Mouse (Mus musculus): Measurements from ENCODE around the gene Rrm2.
"Not testable (repeated sequence)": the region's sequence is repeated elsewhere in the genome, so short reads cannot be mapped to it uniquely, and the experiment has no call there.

Rrm2 gene

DNA sequence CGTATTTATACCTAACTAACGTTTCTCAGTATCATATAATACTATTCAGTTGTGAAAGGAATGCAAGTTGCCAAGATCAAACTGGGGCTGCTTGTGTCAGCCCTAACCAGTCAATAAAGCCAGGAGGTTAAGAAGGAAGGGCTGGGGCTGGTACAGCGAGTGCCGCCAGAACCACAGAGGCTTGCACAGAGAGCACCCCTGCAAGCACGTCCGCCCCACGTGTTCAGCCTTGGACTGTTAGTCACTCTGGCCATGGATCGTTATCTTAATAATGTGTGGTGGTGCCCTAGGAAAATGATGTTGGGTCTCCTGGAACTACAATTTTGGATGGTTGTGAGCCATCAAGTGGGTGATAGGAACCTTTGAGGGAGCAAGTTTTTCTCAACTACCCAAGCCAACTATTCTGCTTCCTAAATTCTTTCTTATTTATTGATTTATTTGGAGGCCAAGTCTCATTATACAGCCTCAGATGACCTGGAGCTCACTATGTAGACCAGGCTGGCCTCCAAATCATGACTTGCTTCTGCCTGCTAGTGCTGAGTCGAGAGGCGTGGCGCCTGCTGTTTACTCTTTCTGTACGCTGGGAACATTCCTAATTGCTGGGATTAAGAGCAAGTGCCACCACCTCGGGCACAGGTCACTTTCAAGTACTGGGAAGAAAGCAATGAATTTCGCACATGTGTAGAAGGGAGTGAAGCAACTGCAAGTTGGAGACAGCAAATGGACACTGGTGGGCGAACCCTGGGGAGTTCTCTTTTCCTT is 2.4 kb upstream of the Rrm2 start:
- DNase-seq, result no peak

- DNase-seq, result no peak
Observed at GRCm38 (mm10) chr12:24706764-24707479, 1.1 kb upstream of the Rrm2 start.

GRCm38 (mm10) chr12:24707480-24707802 is 600 bp upstream of the Rrm2 start:
- no peak for DNase-seq

DNA sequence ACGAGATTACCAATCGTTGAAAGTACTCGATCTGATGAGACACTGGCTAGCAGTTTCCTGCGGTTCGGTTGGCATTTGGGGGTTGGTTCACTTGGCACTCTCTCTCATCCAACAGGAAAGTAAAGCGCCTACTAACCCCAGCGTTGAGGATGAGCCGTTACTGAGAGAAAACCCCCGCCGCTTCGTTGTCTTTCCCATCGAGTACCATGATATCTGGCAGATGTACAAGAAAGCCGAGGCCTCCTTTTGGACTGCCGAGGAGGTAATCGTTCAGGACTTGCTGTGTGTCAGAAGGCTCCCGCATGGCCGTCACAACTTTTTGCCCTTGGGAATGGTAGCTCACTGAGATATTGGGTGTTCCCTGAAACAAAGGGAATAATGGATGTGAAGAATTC is 780 bp downstream of the Rrm2 start:
- DNase-seq, result no peak

- DNase-seq, result no peak
Observed at GRCm38 (mm10) chr12:24709409-24709808, 1.4 kb downstream of the Rrm2 start.

GRCm38 (mm10) chr12:24709831-24710508 is 1.9 kb downstream of the Rrm2 start:
- peak; percentile 61 for DNase-seq

- no peak for DNase-seq
Observed at GRCm38 (mm10) chr12:24710672-24711071, 2.6 kb downstream of the Rrm2 start.

GRCm38 (mm10) chr12:24712396-24712795 is 4.4 kb downstream of the Rrm2 start:
- no peak for DNase-seq

GRCm38 (mm10) chr12:24714579-24715255 is 6.7 kb downstream of the Rrm2 start:
- no peak for DNase-seq

GRCm38 (mm10) chr12:24715268-24715896 is 7.3 kb downstream of the Rrm2 start:
- no peak for DNase-seq

- DNase-seq, result peak; percentile 29
Observed at GRCm38 (mm10) chr12:24716721-24717301, 8.8 kb downstream of the Rrm2 start.

DNA sequence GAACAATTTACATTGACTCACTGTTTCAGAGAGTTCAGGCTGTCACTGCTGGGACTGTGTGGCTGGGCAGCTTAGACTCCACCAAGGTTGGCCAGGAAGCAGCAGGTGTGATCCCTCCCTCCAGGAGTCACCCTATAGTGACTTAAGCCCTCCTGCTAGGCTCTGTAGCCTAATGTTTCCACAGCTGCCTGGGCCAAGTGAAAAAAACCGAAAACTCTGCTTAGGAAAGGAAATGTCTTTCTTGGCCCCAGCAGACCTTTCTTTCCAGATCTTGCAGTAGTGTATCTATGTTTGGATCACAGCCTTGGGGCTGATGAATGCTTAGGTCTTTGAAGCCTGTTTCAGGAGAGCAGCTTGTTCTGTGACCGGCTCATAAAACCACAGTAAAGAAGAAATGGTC is 15.4 kb downstream of the Rrm2 start:
- DNase-seq, result no peak

GRCm38 (mm10) chr12:24723859-24724258 is 15.8 kb downstream of the Rrm2 start:
- DNase-seq, result no peak

- DNase-seq, result no peak
Observed at GRCm38 (mm10) chr12:24724369-24724768, 16.3 kb downstream of the Rrm2 start.

DNA sequence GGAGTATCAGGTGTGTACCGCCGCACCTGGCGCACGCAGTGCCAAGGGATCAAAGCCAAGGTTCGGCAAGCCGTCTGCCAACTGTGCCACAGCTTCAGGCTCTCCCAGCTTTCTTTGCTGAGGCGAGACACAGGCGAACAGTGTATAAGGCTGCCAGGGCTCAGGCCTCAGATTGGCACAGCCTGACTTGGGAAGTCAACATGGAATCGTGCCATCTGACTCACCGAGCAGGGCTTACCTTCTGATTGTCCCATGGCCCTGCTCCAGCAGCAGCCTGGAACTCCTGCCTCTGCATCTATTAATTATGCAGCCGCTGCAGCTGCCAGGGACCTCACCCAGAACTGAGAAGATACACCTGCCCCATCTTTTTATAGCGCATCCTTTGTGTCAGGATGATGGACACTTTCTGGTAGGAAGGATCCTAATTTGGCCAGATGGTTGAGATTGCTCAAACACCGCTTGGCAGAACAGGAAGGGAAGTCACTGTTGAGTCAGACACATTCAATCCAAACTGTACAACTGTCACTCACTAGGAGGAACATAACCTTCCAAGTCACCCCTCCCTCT is 26.9 kb downstream of the Rrm2 start:
- peak; percentile 8 for DNase-seq

DNA sequence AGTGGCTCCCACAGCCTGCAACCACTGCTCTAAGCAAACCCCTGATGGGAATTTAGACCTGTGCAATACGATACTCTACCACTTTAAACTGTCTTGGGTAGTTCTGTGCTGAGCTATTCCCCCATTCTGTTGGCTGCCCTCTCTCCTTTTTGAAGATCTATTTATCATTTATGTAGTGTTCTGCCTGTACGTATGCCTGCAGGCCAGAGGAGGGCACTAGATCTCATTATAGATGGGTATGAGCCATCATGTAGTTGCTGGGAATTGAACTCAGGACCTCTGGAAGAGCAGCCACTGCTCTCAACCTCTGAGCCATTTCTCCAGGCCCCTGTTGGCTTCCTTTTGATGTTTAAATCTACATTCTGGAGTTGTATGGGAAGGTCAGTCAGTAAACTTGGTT is 28.9 kb downstream of the Rrm2 start:
- no peak for DNase-seq

DNA sequence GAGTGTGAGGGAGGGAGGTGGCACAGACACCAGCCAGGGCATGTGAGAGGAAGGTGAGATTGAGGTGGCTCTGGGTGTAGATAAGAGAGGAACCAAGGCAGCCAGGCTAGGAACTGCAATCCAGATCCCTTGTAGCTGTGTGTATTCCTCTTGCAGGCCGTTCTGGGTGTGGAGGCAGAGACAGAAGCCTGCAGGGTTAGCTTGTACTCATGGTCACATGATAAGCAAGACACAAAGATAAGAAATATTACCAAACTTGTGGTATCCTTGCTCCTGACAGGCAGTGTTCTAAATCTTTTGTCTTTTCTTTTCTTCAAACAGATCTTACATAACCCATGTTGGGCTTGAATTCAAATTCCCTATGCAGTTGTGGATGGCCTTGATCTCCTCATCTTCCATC is 31.9 kb downstream of the Rrm2 start:
- DNase-seq, result no peak

DNA sequence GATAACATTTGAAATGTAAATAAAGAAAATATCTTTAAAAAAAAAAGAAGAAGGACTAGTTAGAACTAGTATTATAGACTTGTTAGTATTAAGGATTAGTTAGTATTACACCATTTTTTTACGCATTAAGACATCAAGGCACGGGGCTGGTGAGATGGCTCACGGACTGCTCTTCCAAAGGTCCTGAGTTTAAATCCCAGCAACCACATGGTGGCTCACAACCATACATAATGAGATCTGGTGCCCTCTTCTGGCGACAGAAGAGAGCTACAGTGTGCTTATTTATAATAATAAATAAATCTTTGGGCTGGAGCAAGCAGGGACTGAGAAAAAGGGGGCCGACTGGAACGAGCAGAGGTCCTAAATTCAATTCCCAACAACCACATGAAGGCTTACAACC is 33.5 kb downstream of the Rrm2 start:
- DNase-seq, result not testable (repeated sequence)

DNA sequence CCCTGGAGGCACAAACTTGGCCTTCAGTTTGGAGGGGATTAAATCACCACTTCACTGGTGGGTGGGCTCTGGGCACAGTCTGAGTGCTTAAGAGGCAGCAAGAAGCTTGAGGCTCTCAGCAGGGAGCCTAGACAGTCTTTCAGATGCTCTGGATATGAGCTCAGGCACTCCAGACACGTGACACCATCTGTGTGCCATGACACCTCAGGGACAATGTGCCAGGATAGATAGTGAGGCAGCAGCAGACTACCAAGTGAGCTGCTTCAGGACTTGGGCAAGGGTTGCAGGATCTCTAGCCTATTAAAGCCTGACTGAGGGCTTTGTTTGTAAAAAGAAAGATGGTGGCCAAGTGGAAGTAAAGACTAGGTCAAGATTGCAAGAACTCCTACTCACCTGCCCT is 36.3 kb downstream of the Rrm2 start:
- no peak for DNase-seq

DNA sequence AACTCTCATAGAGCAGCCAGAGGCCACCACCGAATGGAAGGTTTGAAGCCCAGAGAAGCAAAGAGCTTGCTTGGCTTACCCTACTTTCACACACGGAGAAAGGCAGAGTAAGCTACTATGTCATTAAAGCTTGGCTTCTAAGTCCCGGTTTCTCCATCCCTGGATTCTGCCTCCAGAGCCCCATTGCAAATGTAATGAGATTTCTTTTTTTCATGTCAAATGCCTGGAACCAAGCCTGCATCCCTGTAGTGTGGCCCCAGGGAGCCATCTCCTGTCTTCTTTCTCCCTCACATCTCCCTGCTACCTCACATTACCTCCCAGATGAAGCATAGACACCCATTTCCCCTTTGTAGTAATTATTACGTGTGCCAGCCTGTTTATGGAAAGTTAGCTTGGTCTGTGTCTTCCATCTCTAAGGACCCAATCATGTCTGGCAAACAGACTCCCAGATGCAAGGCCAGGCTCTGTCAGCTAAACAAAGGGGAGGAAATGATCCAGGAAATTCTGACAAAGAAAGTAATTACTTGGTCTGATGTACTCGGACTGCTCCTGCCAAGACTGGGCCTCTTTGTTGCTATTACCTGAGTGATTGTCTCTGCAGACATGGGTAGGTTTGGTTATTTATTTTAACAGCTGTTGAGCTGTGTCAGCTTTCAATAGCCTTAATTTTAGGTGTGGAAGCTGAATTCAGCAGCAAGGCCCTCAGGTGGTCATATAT is 38.7 kb downstream of the Rrm2 start:
- DNase-seq, result no peak

GRCm38 (mm10) chr12:24747297-24747696 is 39.3 kb downstream of the Rrm2 start:
- no peak for DNase-seq

DNA sequence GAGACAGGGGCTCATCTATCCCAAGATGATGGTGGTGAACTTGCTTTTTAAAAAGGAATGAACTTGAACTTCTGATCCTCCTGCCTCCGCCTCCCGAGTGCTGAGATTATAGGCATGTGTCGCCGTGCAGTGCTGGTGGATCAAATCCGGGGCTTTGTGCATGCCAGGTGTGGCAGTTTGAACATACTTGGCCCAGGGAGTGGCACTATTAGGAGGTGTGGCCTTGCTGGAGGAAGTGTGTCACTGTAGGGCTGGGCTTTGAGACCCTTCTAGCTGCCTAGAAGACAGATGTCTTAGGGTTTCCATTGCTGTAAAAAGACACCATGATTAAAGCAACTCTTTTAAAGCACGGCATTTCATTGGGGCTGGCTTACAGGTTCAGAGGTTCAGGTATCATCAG is 42.5 kb downstream of the Rrm2 start:
- no peak for DNase-seq

Data from right cerebral cortex, adult 18-20 months (tissue).